Mouse (Mus musculus) olfactory bulb, adult 2 months (tissue): ENCODE measurements around the gene Spats1.

ENCODE experiments used
- CTCF ChIP-seq: fragments of 200-500 bp; IDR thresholded peaks from 2 replicates; pipeline ENCODE4 v1.5.1; 2012; ENCODE audit warnings: low read depth, mild to moderate bottlenecking, low read length, moderate library complexity; ENCODE audit not compliant: insufficient read depth
- POLR2A ChIP-seq: fragments of 200-500 bp; IDR thresholded peaks from 2 replicates; pipeline ENCODE4 v1.6.1; 2012; ENCODE audit warnings: mild to moderate bottlenecking, low read depth, low read length, moderate library complexity; ENCODE audit not compliant: insufficient read depth

GRCm38 (mm10) chr17:45406281-45406680 is 68.9 kb downstream of the Spats1 start:
- no peak for TF ChIP-seq CTCF
- TF ChIP-seq POLR2A, result no peak
